Mouse (Mus musculus) G1E (cell line): ENCODE data around the gene Ndufc2.

ENCODE experiments used
- CTCF ChIP-seq: IDR thresholded peaks from 2 replicates; pipeline ENCODE4 v1.5.1; 2012; ENCODE audit warnings: low read depth, low read length, inconsistent platforms, mixed read lengths
- GATA2 ChIP-seq: IDR thresholded peaks from 2 replicates; pipeline ENCODE4 v1.6.1; 2012; ENCODE audit warnings: low read depth, low read length, inconsistent platforms, borderline replicate concordance

GRCm38 (mm10) chr7:97360955-97361354 lies 38.8 kb upstream of the Ndufc2 start:
- no peak for TF ChIP-seq CTCF
- no peak for TF ChIP-seq GATA2
